Mouse (Mus musculus) embryonic facial prominence, embryonic 13.5 days (tissue): Measurements from ENCODE around the gene Gigyf1. TPM values are rescaled to one million over a fixed set of nuclear protein-coding genes. Genes with fewer than 3 reads are reported as not detected.

Experiments used
- ATAC-seq: fragments of 200-750 bp; cut with Nextera tagmentation; 2 replicates; pipeline ENCODE4 v1.8.0; 2017; ENCODE audit warnings: low read depth; ENCODE audit not compliant: insufficient number of reproducible peaks, insufficient read depth, low FRiP score, low TSS enrichment
- H3K27ac ChIP-seq: fragments of 300-500 bp; sonication (generic); 2 replicates; pipeline ENCODE4 v1.5.1; 2015; ENCODE audit warnings: moderate library complexity, mild to moderate bottlenecking, inconsistent platforms
- H3K27me3 ChIP-seq: fragments of 300-500 bp; sonication (generic); 2 replicates; pipeline ENCODE4 v1.6.1; 2015; ENCODE audit warnings: mild to moderate bottlenecking, inconsistent platforms
- H3K36me3 ChIP-seq: fragments of 300-500 bp; sonication (generic); 2 replicates; pipeline ENCODE4 v1.6.1; 2015; ENCODE audit warnings: mild to moderate bottlenecking, inconsistent platforms
- H3K4me1 ChIP-seq: fragments of 300-500 bp; sonication (generic); 2 replicates; pipeline ENCODE4 v1.6.1; 2015; ENCODE audit warnings: inconsistent platforms
- H3K4me2 ChIP-seq: fragments of 300-500 bp; sonication (generic); 2 replicates; pipeline ENCODE4 v1.6.1; 2015; ENCODE audit warnings: moderate library complexity, mild to moderate bottlenecking, inconsistent platforms
- H3K4me3 ChIP-seq: fragments of 300-500 bp; sonication (generic); 2 replicates; pipeline ENCODE4 v1.5.1; 2015; ENCODE audit warnings: mild to moderate bottlenecking, inconsistent platforms
- H3K9ac ChIP-seq: fragments of 300-500 bp; sonication (generic); 2 replicates; pipeline ENCODE4 v1.6.1; 2015; ENCODE audit warnings: mild to moderate bottlenecking, inconsistent platforms
- H3K9me3 ChIP-seq: fragments of 300-500 bp; sonication (generic); 2 replicates; pipeline ENCODE4 v1.6.1; 2016; ENCODE audit warnings: inconsistent platforms
- WGBS: fragments of 180-500 bp; shearing (Covaris S2); methylation state at CpG from one replicate; pipeline ENCODE4 v1.1.7; 2015; ENCODE audit warnings: mixed read lengths; 5-methylcytosine and 5-hydroxymethylcytosine counted together
- polyA plus RNA-seq: library from polyadenylated mRNA; unstranded; fragments of >200 nt; fragmentation: Nextera tagmentation; extraction: Ambion mirVana; gene quantifications from 2 replicates; pipeline ENCODE4 v1.2.1, GENCODE M21; 2015

Gene Gigyf1
- polyA plus RNA-seq, 1 experiment from 2014 or later, result 17.1 TPM

GRCm38 (mm10) chr5:137501709-137502666 is 16.4 kb upstream of the Gigyf1 start, which contains the start of gene Pop7:
Gene Pop7 (minus strand): TSS chr5:137502518.
- H3K36me3 ChIP-seq, result peaks cover 7% of the 10 kb centered on the region; the same call in 1 of the 2 replicates
- no peaks in the 10 kb centered on the region for H3K27me3 ChIP-seq
- no peaks in the 10 kb centered on the region for H3K9me3 ChIP-seq
- WGBS, result 2% methylated on average over 64 of the region's 64 CpGs
- peaks cover 16% of the 10 kb centered on the region for H3K4me1 ChIP-seq
- H3K27ac ChIP-seq, result peak within 1 kb of the TSS; percentile 94
- peak within 1 kb of the TSS; percentile 84 for H3K9ac ChIP-seq
- ATAC-seq, result peak; percentile 95
- peak within 1 kb of the TSS; percentile 64 for H3K4me3 ChIP-seq
- peak within 1 kb of the TSS; percentile 89 for H3K4me2 ChIP-seq

- WGBS, result 0% methylated on average over 25 of the region's 30 CpGs
- H3K4me2 ChIP-seq, result peak overlapping the region; percentile 67
- ATAC-seq, result peak; percentile 86
These were observed 15.7 kb upstream of the Gigyf1 start for GRCm38 (mm10) chr5:137502667-137503110.

GRCm38 (mm10) chr5:137504041-137504440 is 14.3 kb upstream of the Gigyf1 start:
- peaks cover 7% of the 10 kb centered on the region; the same call in 1 of the 2 replicates for H3K36me3 ChIP-seq
- peaks cover 16% of the 10 kb centered on the region for H3K4me1 ChIP-seq
- no peak overlapping the region for H3K4me2 ChIP-seq
- no peak overlapping the region for H3K4me3 ChIP-seq
- no peaks in the 10 kb centered on the region for H3K27me3 ChIP-seq
- H3K9ac ChIP-seq, result no peak overlapping the region
- ATAC-seq, result no peak
- H3K9me3 ChIP-seq, result no peaks in the 10 kb centered on the region
- 83% methylated on average over 6 of the region's 6 CpGs for WGBS
- no peak overlapping the region for H3K27ac ChIP-seq

More at GRCm38 (mm10) chr5:137502667-137503110, 15.7 kb upstream of the Gigyf1 start:
- Histone ChIP-seq H3K27me3 (no peaks in the 10 kb centered on the region), H3K9ac (peak overlapping the region; percentile 84), H3K36me3 (peaks cover 7% of the 10 kb centered on the region; the same call in 1 of the 2 replicates), H3K9me3 (no peaks in the 10 kb centered on the region), H3K27ac (peak overlapping the region; percentile 94), H3K4me3 (peak overlapping the region; percentile 64), H3K4me1 (peaks cover 16% of the 10 kb centered on the region)

- peak; percentile 58 for ATAC-seq
- under 1% methylated on average over 52 of the region's 52 CpGs for WGBS
- Histone ChIP-seq H3K27me3 (no peaks in the 10 kb centered on the region), H3K9me3 (no peaks in the 10 kb centered on the region), H3K4me1 (peaks cover 36% of the 10 kb centered on the region), H3K36me3 (peaks cover 16% of the 10 kb centered on the region), H3K4me2 (peak overlapping the region; percentile 88), H3K27ac (peak overlapping the region; percentile 88), H3K9ac (peak overlapping the region; percentile 98), H3K4me3 (peak overlapping the region; percentile 95)
These were observed 8.3 kb upstream of the Gigyf1 start for GRCm38 (mm10) chr5:137510014-137510501.

- Histone ChIP-seq H3K27ac (peak overlapping the region; percentile 88), H3K4me2 (peak overlapping the region; percentile 88), H3K4me1 (peaks cover 43% of the 10 kb centered on the region), H3K9me3 (no peaks in the 10 kb centered on the region), H3K4me3 (peak overlapping the region; percentile 95), H3K27me3 (no peaks in the 10 kb centered on the region), H3K36me3 (peaks cover 17% of the 10 kb centered on the region), H3K9ac (peak overlapping the region; percentile 98)
- 2% methylated on average over 37 of the region's 83 CpGs for WGBS
- ATAC-seq, result 0 out of 2 replicates have a peak, but pooled peaks have one; percentile 2
These were observed 7.6 kb upstream of the Gigyf1 start for GRCm38 (mm10) chr5:137510573-137511390.

- Histone ChIP-seq H3K4me1 (peaks cover 43% of the 10 kb centered on the region), H3K36me3 (peaks cover 17% of the 10 kb centered on the region), H3K4me2 (peak overlapping the region; percentile 88), H3K27ac (no peak overlapping the region), H3K27me3 (no peaks in the 10 kb centered on the region), H3K4me3 (peak overlapping the region; percentile 95), H3K9ac (peak overlapping the region; percentile 98), H3K9me3 (no peaks in the 10 kb centered on the region)
- WGBS, result 68% methylated on average over 3 of the region's 3 CpGs
- ATAC-seq, result no peak
These were observed 6.6 kb upstream of the Gigyf1 start for GRCm38 (mm10) chr5:137511706-137512105.

GRCm38 (mm10) chr5:137512847-137513794 is 5.2 kb upstream of the Gigyf1 start:
- Histone ChIP-seq H3K4me2 (peak overlapping the region; percentile 88), H3K36me3 (peaks cover 30% of the 10 kb centered on the region), H3K4me3 (no peak overlapping the region), H3K9ac (0 out of 2 replicates have a peak overlapping the region, but pooled peaks have one; percentile 98), H3K27me3 (no peaks in the 10 kb centered on the region), H3K27ac (no peak overlapping the region), H3K9me3 (no peaks in the 10 kb centered on the region), H3K4me1 (peaks cover 43% of the 10 kb centered on the region)
- 71% methylated on average over 11 of the region's 11 CpGs for WGBS
- no peak for ATAC-seq

GRCm38 (mm10) chr5:137513951-137514721 is 4.2 kb upstream of the Gigyf1 start:
- Histone ChIP-seq H3K4me1 (peaks cover 43% of the 10 kb centered on the region), H3K9ac (peak overlapping the region; percentile 46), H3K36me3 (peaks cover 40% of the 10 kb centered on the region), H3K9me3 (no peaks in the 10 kb centered on the region), H3K27ac (no peak overlapping the region), H3K27me3 (no peaks in the 10 kb centered on the region), H3K4me2 (no peak overlapping the region), H3K4me3 (no peak overlapping the region)
- ATAC-seq, result no peak
- 88% methylated on average over 12 of the region's 12 CpGs for WGBS

GRCm38 (mm10) chr5:137514811-137515210 is 3.5 kb upstream of the Gigyf1 start:
- H3K4me2 ChIP-seq, result no peak overlapping the region
- no peaks in the 10 kb centered on the region for H3K27me3 ChIP-seq
- 94% methylated on average over 3 of the region's 3 CpGs for WGBS
- peaks cover 42% of the 10 kb centered on the region for H3K4me1 ChIP-seq
- H3K9ac ChIP-seq, result peak overlapping the region; percentile 46
- H3K27ac ChIP-seq, result no peak overlapping the region
- H3K36me3 ChIP-seq, result peaks cover 47% of the 10 kb centered on the region
- ATAC-seq, result no peak
- no peak overlapping the region for H3K4me3 ChIP-seq
- H3K9me3 ChIP-seq, result no peaks in the 10 kb centered on the region
